20 mouse cellular contexts compared by ENCODE assay signal in genomic region chr11:44923868-44924508, GRCm38 (mm10).
DNase-seq lines count a peak whose midpoint lies in the region; ATAC-seq lines count a peak whose summit lies in the region.
"Had no signal": no experiment of that assay in that cellular context is flagged by ENCODE, and none has a peak within 500 bp of the region (broad histone marks: within the 10 kb centered on the region; RNA-seq: fewer than 3 reads in every experiment).

No protein-coding gene starts in this region.

- no peak for DNase-seq in embryonic facial prominence, embryonic 14.5 days (ENCODE audit: low spot score)
- no peak for DNase-seq in embryonic facial prominence, embryonic 10.5 days (ENCODE audit: low spot score)
- DNase-seq in heart, postnatal 4 days = no peak
- no peak for DNase-seq in neural tube, embryonic 10.5 days (ENCODE audit: extremely low spot score, low spot score)
- no peak for DNase-seq in urinary bladder, adult 18-20 months (ENCODE audit: low spot score in 2 of 2)
- no peak for DNase-seq in left cerebral cortex, adult 9 months (ENCODE audit: low spot score in 2 of 2)
- DNase-seq: cerebellum, adult 11 months; cerebellum, adult 8-10 months; cerebellum, postnatal 14 days; embryo, embryonic 11 days; forebrain, postnatal 0 days had no signal

- WGBS in embryonic facial prominence, embryonic 14.5 days = 77% methylated on average over 10 of the region's 10 CpGs
- 80% methylated on average over 10 of the region's 10 CpGs for WGBS in embryonic facial prominence, embryonic 10.5 days
- WGBS in heart, embryonic 14.5 days = 34% methylated on average over 10 of the region's 10 CpGs
- WGBS in neural tube, embryonic 13.5 days = 73% methylated on average over 10 of the region's 10 CpGs

- H3K27ac ChIP-seq in embryonic facial prominence, embryonic 14.5 days (replicated peaks; ENCODE audit: low read depth, low read length) = 0 out of 2 replicates have a peak overlapping the region, but pooled peaks have one; percentile 11
- no peak overlapping the region for H3K27ac ChIP-seq in embryonic facial prominence, embryonic 10.5 days (replicated peaks)
- H3K27ac ChIP-seq in heart, embryonic 14.5 days (replicated peaks in 1 of 2; ENCODE audit: control insufficient read depth in 1 of 2, insufficient read depth in 1 of 2, low read depth in 2 of 2, low read length in 2 of 2) = peak overlapping the region in 1 of 2 experiments; percentile 58; a peak in 1 of 4 replicates
- H3K27ac ChIP-seq in neural tube, embryonic 13.5 days (replicated peaks) = peak overlapping the region; percentile 23; the same call in 1 of the 2 replicates
- H3K27ac ChIP-seq: embryonic facial prominence, embryonic 12.5 days; forebrain, embryonic 13.5 days; hindbrain, embryonic 12.5 days had no signal

- no peaks in the 10 kb centered on the region for H3K27me3 ChIP-seq in embryonic facial prominence, embryonic 14.5 days (replicated peaks; ENCODE audit: control insufficient read depth, insufficient read depth, low read length)
- no peaks in the 10 kb centered on the region for H3K27me3 ChIP-seq in embryonic facial prominence, embryonic 10.5 days (replicated peaks; ENCODE audit: low read depth, poor library complexity, severe bottlenecking)
- no peaks in the 10 kb centered on the region for H3K27me3 ChIP-seq in heart, embryonic 14.5 days (ENCODE audit: control insufficient read depth, insufficient read depth, low read length)
- no peaks in the 10 kb centered on the region for H3K27me3 ChIP-seq in neural tube, embryonic 13.5 days
- H3K27me3 ChIP-seq: embryonic facial prominence, embryonic 12.5 days; forebrain, embryonic 13.5 days; hindbrain, embryonic 12.5 days had no signal

- H3K4me2 ChIP-seq in embryonic facial prominence, embryonic 14.5 days (ENCODE audit: low read depth, low read length) = no peak overlapping the region
- no peak overlapping the region for H3K4me2 ChIP-seq in heart, embryonic 14.5 days (ENCODE audit: low read length)
- no peak overlapping the region for H3K4me2 ChIP-seq in neural tube, embryonic 13.5 days
- H3K4me2 ChIP-seq: embryonic facial prominence, embryonic 12.5 days; forebrain, embryonic 13.5 days; hindbrain, embryonic 12.5 days had no signal

- no peak overlapping the region for H3K9ac ChIP-seq in embryonic facial prominence, embryonic 14.5 days (ENCODE audit: low read depth, low read length)
- H3K9ac ChIP-seq in heart, embryonic 14.5 days (ENCODE audit: low read length) = no peak overlapping the region
- H3K9ac ChIP-seq in neural tube, embryonic 13.5 days = no peak overlapping the region
- H3K9ac ChIP-seq: embryonic facial prominence, embryonic 12.5 days; forebrain, embryonic 13.5 days; forebrain, postnatal 0 days; hindbrain, embryonic 12.5 days had no signal

- ATAC-seq in embryonic facial prominence, embryonic 14.5 days (ENCODE audit: low read depth) = no peak
- ATAC-seq in heart, embryonic 14.5 days (ENCODE audit: insufficient number of reproducible peaks, insufficient read depth, low FRiP score, low read depth) = peak; percentile 59; the same call in 1 of the 2 replicates
- ATAC-seq in neural tube, embryonic 13.5 days (ENCODE audit: low read depth) = no peak
- ATAC-seq: forebrain, embryonic 13.5 days; forebrain, postnatal 0 days; hindbrain, embryonic 16.5 days; inflammation-experienced regulatory T-cells, adult 6 months; intestine, postnatal 0 days had no signal

- H3K9me3 ChIP-seq in embryonic facial prominence, embryonic 14.5 days (ENCODE audit: control insufficient read depth, low read length) = no peaks in the 10 kb centered on the region
- no peaks in the 10 kb centered on the region for H3K9me3 ChIP-seq in embryonic facial prominence, embryonic 10.5 days
- no peaks in the 10 kb centered on the region for H3K9me3 ChIP-seq in heart, embryonic 14.5 days (ENCODE audit: control insufficient read depth, low read length)
- H3K9me3 ChIP-seq in neural tube, embryonic 13.5 days = no peaks in the 10 kb centered on the region
- H3K9me3 ChIP-seq: embryonic facial prominence, embryonic 12.5 days; forebrain, embryonic 13.5 days; G1E; hindbrain, embryonic 12.5 days had no signal

- H3K4me3 ChIP-seq in embryonic facial prominence, embryonic 14.5 days (ENCODE audit: low read depth, low read length) = no peak overlapping the region
- H3K4me3 ChIP-seq in embryonic facial prominence, embryonic 10.5 days = no peak overlapping the region
- H3K4me3 ChIP-seq in heart, embryonic 14.5 days (ENCODE audit: control insufficient read depth in 1 of 2, insufficient read depth in 1 of 2, low read depth in 1 of 2, low read length in 2 of 2) = no peak overlapping the region
- H3K4me3 ChIP-seq in neural tube, embryonic 13.5 days = no peak overlapping the region
- H3K4me3 ChIP-seq: embryonic facial prominence, embryonic 12.5 days; forebrain, embryonic 13.5 days; hindbrain, embryonic 12.5 days had no signal

- H3K36me3 ChIP-seq in embryonic facial prominence, embryonic 14.5 days (ENCODE audit: control insufficient read depth, insufficient read depth, low read length) = 0 out of 2 replicates have a peak, but pooled peaks cover 5% of the 10 kb centered on the region
- H3K36me3 ChIP-seq in embryonic facial prominence, embryonic 10.5 days (replicated peaks) = 0 out of 2 replicates have a peak, but pooled peaks cover 4% of the 10 kb centered on the region
- H3K36me3 ChIP-seq in heart, embryonic 14.5 days (ENCODE audit: control insufficient read depth, insufficient read depth, low read length) = no peaks in the 10 kb centered on the region
- 0 out of 2 replicates have a peak, but pooled peaks cover 5% of the 10 kb centered on the region for H3K36me3 ChIP-seq in neural tube, embryonic 13.5 days
- H3K36me3 ChIP-seq: embryonic facial prominence, embryonic 12.5 days; G1E; hindbrain, embryonic 12.5 days had no signal

- H3K4me1 ChIP-seq in embryonic facial prominence, embryonic 14.5 days (ENCODE audit: control insufficient read depth, insufficient read depth, low read length) = 0 out of 2 replicates have a peak, but pooled peaks cover 7% of the 10 kb centered on the region
- H3K4me1 ChIP-seq in embryonic facial prominence, embryonic 10.5 days = peaks cover 26% of the 10 kb centered on the region
- peaks cover 4 to 5% of the 10 kb centered on the region in 2 experiments; a peak in 2 of 4 replicates for H3K4me1 ChIP-seq in heart, embryonic 14.5 days (ENCODE audit: control insufficient read depth in 2 of 2, insufficient read depth in 2 of 2, low read length in 2 of 2)
- peaks cover 13% of the 10 kb centered on the region; the same call in 1 of the 2 replicates for H3K4me1 ChIP-seq in neural tube, embryonic 13.5 days (replicated peaks)
